Mouse (Mus musculus) bone marrow macrophage, adult 2 months (primary cell): ENCODE measurements around the gene Mapkapk3.

Experiments
- CTCF ChIP-seq: IDR thresholded peaks from 2 replicates; pipeline ENCODE4 v1.5.1; 2012; ENCODE audit warnings: low read depth, mild to moderate bottlenecking, low read length, moderate library complexity
- POLR2A ChIP-seq: IDR thresholded peaks from 2 replicates; pipeline ENCODE4 v1.6.1; 2012; ENCODE audit warnings: mild to moderate bottlenecking, low read depth, low read length, borderline replicate concordance

GRCm38 (mm10) chr9:107260836-107261235, 28.8 kb downstream of the Mapkapk3 start:
- TF ChIP-seq CTCF (no peak), POLR2A (no peak)
